Mouse (Mus musculus) gastrocnemius, adult 2 months (tissue): ENCODE data around the gene Nrbf2. TPM values are rescaled to one million over a fixed set of nuclear protein-coding genes. Genes with fewer than 3 reads are reported as not detected.

Experiments used
- DNase-seq: peaks from one replicate; pipeline ENCODE4 v3.0.0; 2022
- H3K27ac ChIP-seq: fragments of 200-600 bp; 2 replicates; pipeline ENCODE4 v1.8.1; 2022; ENCODE audit warnings: mild to moderate bottlenecking
- H3K4me3 ChIP-seq: fragments of 200-600 bp; 2 replicates; pipeline ENCODE4 v1.8.1; 2022; ENCODE audit warnings: mild to moderate bottlenecking, moderate library complexity
- CTCF ChIP-seq: fragments of 200-600 bp; IDR thresholded peaks from 2 replicates; pipeline ENCODE4 v1.8.1; 2022; ENCODE audit warnings: antibody characterized with exemption, mild to moderate bottlenecking, moderate library complexity
- intact Hi-C: fragments of 180-260 bp; cut with DNase I; formaldehyde crosslinking; loops from one replicate; pipeline ENCODE4 v1.15.1; 2025
- total RNA-seq, 2 experiments: library from RNA; stranded (reverse); gene quantifications; 2 replicates each; pipeline ENCODE4 v1.2.3; 2021

Gene Nrbf2
- total RNA-seq, 2 experiments from 2014 or later: 13.0 to 13.4 TPM

- TF ChIP-seq CTCF: no peak
- peak overlapping the region; percentile 75 for H3K27ac ChIP-seq
- DNase-seq: peak; percentile 23
- intact Hi-C loops: loop anchor here (5.0 kb wide), 1 partner anchor 56 kb away; no protein-coding TSS in a partner anchor
- H3K4me3 ChIP-seq: peak overlapping the region; percentile 62
These were observed 58.6 kb downstream of the Nrbf2 start for GRCm38 (mm10) chr10:67226543-67226942.

GRCm38 (mm10) chr10:67226109-67226508 lies 59.0 kb downstream of the Nrbf2 start:
- TF ChIP-seq CTCF: no peak
- Histone ChIP-seq H3K4me3 (peak overlapping the region; percentile 62), H3K27ac (peak overlapping the region; percentile 75)
- DNase-seq: peak; percentile 77
- intact Hi-C loops: loop anchor here (5.0 kb wide), 1 partner anchor 56 kb away; no protein-coding TSS in a partner anchor

DNA sequence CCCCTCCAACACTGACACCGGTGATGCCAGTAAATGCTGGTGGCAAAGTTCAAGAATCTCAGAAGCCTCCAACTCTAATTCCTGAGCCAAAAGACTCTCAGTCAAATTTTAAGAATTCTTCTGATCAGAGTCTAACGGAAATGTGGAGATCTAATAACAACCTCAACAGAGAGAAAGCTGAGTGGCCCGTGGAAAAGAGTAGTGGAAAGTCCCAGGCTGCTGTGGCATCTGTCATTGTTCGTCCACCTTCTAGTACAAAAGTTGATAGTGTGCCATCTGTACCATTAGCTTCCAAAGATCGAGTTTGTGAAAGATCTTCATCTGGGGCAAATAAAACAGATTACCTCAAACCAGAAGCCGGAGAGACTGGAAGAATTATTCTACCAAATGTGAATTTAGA lies 59.6 kb downstream of the Nrbf2 start:
- intact Hi-C loops: loop anchor here (5.0 kb wide), 1 partner anchor 57 kb away; no protein-coding TSS in a partner anchor
- no peak for DNase-seq
- Histone ChIP-seq H3K27ac (peak overlapping the region; percentile 75), H3K4me3 (peak overlapping the region; percentile 62)
- TF ChIP-seq CTCF: no peak

- DNase-seq: no peak
- no peak overlapping the region for H3K27ac ChIP-seq
- no peak overlapping the region for H3K4me3 ChIP-seq
- intact Hi-C loops: no loop called here
- no peak for TF ChIP-seq CTCF
These were observed 61.2 kb downstream of the Nrbf2 start for GRCm38 (mm10) chr10:67223942-67224341.

DNA sequence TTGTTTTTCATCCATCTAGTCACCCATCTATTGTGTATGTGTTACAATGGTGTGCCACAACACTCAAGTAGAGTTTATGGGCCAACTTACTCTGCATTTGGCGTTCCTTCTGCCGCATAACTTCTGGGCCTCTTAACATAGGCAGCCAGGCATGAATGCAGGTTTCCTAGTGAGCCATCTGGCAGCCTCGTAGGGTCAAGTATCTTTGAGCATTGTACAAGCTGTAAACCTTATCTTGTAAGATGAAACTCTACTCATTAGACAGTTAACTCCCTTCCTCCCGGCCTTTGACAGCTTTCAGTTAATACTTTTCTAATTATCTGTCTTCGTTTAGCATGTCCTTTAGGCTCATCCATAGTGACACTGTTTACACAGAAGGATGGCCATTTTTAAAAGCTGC lies 63.8 kb downstream of the Nrbf2 start:
- H3K4me3 ChIP-seq: no peak overlapping the region
- no peak for DNase-seq
- intact Hi-C loops: no loop called here
- no peak overlapping the region for H3K27ac ChIP-seq
- TF ChIP-seq CTCF: no peak

DNA sequence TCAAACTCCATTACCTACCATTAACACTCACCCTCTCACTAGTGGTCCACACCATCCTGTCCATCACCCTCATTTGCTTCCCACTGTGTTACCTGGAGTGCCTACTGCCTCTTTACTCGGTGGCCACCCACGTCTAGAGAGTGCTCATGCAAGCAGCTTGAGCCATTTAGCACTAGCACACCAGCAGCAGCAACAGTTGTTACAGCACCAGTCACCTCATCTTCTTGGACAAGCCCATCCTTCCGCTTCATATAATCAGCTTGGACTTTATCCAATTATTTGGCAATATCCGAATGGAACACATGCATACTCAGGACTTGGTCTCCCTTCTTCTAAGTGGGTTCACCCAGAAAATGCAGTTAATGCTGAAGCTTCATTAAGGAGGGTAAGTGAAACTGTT lies 64.9 kb downstream of the Nrbf2 start:
- TF ChIP-seq CTCF: no peak
- DNase-seq: no peak
- Histone ChIP-seq H3K4me3 (no peak overlapping the region), H3K27ac (no peak overlapping the region)
- intact Hi-C loops: no loop called here

GRCm38 (mm10) chr10:67218873-67219565 lies 66.1 kb downstream of the Nrbf2 start:
- TF ChIP-seq CTCF: no peak
- Histone ChIP-seq H3K27ac (no peak overlapping the region), H3K4me3 (no peak overlapping the region)
- no peak for DNase-seq
- intact Hi-C loops: no loop called here

DNA sequence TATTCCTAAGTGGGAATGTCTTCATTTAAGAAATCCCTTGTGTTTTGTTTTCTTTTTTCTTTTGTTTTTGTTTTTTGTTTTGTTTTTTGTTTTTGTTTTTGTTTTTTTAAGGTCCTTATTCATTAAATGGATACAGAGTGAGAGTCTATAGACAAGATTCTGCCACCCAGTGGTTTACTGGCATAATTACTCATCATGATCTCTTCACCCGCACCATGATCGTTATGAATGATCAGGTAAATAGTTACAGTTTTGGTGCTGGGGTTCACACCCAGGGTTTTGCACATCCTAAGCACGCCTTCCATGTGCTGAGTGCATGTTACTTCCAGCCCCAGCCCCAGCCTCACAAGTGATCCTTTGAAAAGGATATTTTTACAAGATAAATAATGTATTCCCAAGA lies 68.2 kb downstream of the Nrbf2 start:
- intact Hi-C loops: loop anchor here (2.0 kb wide), 1 partner anchor 308 kb away; no protein-coding TSS in a partner anchor
- TF ChIP-seq CTCF: peak; percentile 56
- H3K4me3 ChIP-seq: no peak overlapping the region

More for the DNA sequence above, 68.2 kb downstream of the Nrbf2 start:
- H3K27ac ChIP-seq: no peak overlapping the region
- DNase-seq: no peak

Other genes starting within 250 kb of the Nrbf2 start
- 10 to 100 TPM; 23.7 to 26.6 TPM for gene Jmjd1c, start 189.2 kb downstream of the Nrbf2 start, total RNA-seq
- 10 to 100 TPM in 1 of 2 experiments, 1 to 10 TPM in 1; 9.7 to 10.8 TPM for gene Reep3, start 188.4 kb downstream of the Nrbf2 start, total RNA-seq